Mouse (Mus musculus) embryo, embryonic 11 days (tissue): ENCODE measurements around the gene 1700001O22Rik.

Experiments
- DNase-seq: peaks from one replicate; pipeline ENCODE4 v3.0.0-alpha.2; 2015

1700001O22Rik gene

GRCm38 (mm10) chr2:30777266-30777665, 26.2 kb downstream of the 1700001O22Rik start:
- no peak for DNase-seq

GRCm38 (mm10) chr2:30775955-30776354, 27.5 kb downstream of the 1700001O22Rik start:
- no peak for DNase-seq

DNA sequence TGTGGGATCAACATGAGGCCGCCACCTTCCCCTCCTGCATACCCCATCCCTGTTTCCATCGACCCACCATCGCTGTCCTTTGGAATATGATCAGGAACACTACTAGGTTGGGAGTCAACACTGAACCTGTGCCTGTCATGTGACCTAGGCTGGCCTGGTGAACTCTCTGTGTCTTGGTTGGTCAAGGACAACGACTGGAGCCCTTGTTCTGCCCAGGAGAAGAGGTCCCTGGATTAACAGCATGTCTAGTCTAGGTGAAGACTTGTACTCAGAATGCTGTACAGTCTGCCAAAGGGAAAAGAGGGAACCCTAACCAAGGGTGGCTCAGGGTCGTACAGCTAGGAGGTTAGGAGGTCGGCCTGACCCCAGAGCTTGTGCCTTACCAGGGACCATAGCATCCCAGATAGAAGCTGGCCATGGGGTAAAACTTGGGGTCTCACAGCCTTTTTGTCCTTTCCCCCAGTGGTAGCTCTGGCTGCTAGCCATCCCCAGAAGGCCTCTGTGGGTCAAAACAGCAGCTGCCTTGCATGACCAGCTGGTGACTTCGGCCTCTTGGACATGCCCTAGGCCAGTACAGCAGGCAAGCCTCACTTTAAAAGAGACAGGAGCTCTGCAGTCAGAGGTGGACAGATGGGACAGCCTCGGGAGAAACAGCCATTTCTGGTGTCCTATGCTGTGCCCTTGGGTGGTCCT, 30.0 kb downstream of the 1700001O22Rik start:
- no peak for DNase-seq

GRCm38 (mm10) chr2:30772581-30773312, 30.7 kb downstream of the 1700001O22Rik start:
- DNase-seq = peak; percentile 54

DNA sequence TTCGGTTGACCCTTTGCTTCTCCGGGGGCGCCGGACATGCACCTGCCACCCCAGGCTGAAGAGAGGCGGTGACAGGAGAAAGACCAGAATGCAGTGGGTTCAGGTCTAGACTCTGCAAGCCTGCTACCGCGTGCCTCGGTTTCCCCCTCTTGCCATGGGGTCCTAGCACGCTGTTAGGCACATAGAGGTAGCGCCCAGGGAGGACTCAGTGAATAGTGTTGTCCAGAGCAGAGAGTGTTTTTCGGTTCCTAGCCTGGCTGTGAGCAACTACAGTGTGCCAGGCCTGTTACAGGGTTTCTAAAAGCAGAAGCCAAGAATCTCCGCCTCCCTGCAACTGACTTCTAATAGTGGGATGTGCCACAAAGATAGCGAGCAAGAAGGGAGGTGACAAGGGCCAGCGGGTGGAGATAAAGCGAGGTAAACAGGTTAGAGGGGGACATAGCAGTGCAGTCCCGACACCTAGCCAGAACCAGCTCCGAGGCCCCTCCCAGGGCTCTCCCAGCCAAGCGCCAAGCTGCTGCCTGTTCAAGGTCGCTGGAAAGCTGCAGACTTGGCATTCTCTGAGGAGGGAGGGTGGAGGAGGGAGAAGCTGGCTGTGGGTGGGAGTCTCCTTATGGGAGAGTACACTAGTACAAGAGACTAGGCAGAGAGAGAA, 31.5 kb downstream of the 1700001O22Rik start:
- peak; percentile 66 for DNase-seq

DNA sequence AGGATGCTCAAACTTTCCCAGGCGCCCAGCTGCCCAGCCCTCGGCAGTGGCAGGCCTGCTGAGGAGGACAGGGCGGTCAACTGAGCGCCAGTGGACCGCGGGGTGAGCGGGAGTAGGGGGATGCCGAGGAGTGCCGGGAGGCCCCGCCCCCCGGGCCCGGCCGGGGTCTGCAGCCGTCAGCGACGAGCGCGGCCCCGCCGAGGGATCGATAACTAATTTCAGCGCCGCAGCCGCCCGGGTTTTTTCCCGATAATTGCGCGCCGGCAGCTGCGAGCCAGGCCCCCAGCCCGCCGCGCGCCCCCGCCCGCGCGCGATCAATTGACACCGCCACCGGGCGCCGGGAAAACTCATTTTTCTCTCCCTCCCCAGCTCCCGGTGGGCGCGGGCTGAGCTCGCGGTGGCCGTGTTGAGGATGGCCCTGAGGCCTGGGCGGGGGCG, 32.1 kb downstream of the 1700001O22Rik start:
- DNase-seq = peak; percentile 77

DNA sequence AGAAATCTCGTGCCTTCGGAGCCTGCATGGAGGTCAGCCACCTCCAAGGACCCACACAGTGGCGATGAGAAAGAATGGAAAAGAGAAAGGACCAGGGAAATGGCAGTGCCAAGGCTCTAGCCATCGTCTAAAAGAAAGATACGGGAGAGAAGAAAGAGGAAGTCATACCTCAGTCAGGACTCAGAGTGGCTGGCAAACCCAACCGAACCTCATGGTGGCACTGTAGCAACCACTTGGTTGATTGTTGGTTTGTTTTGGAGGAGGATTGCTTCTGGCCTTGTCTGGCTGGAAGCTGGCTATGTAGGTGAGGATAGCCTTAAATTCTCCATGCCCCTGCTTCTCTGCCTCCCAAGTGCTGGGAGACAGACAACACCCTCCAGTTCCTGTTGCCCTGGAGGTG, 34.3 kb downstream of the 1700001O22Rik start:
- no peak for DNase-seq

- no peak for DNase-seq
These were observed 34.9 kb downstream of the 1700001O22Rik start for GRCm38 (mm10) chr2:30768529-30768928.

DNA sequence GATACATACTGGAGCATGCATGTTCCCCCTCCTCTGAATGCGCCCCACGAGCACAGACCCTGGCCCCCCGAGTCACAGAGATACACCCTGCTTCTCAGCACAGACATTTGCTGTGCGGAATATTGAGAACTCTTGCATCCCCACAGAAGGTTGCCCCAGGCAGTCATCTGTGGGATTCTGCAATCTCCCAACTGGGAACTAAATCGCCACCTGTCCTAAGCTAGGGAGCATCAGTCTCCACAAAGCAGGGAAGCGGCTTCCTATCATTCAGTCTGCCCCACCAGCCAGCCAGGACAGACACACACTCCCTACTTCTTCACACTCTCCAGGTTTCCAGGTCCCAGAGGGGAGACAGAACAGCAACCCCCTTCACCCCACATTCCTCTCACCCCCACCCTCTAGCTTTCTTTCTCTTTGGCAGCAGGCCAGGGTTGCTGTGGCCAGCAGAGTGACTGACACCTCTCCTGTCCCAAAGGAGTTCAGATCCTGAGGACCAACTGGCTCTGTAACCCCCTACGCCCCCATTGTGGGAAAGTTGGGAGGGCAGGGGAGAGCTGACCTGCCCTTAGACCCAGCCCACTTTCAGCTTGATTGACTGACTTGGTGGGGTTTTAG, 35.7 kb downstream of the 1700001O22Rik start:
- no peak for DNase-seq

DNA sequence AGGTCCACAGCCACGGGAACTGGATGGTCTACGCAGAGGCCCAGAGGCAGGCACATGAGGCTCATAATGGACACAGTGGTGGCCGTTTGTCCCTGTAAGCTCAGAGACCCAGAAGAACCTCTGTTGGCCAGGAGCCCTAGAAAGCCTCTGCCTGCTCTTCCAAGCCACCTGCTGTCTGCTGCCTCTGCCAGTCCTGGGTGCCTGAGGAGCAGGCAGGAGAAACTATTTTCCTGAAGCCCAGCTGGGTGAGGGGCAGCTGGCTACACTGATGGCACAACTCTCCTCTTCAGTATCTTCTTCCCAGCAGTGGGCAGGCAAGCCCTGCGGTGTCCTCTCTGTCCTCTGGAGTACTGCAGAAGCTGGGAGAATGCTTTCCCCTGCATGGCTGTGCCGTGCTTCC, 37.0 kb downstream of the 1700001O22Rik start:
- DNase-seq = no peak

- DNase-seq = peak; percentile 49
These were observed 42.8 kb downstream of the 1700001O22Rik start for GRCm38 (mm10) chr2:30760706-30761105.

- peak; percentile 72 for DNase-seq
These were observed 43.5 kb downstream of the 1700001O22Rik start for GRCm38 (mm10) chr2:30759858-30760547.

DNA sequence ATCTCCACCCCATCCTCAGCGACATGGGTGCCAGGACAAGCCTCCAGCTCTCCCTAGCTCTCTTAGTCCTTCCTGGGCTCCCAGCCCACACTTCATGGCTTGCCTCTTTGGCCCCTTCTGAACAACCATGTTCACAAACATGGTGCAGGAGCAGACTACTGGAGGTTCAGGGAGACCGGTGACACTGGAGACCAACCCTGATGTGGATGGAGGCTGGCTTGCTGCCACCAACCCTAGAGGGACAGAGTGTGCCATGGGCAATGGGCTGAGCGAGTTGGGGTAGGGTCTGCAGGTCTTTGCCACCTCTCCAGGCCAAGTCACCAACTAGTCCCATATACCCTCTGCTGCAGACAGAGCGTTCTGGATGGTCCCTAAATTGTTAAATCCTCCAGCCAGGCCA, 44.0 kb downstream of the 1700001O22Rik start:
- DNase-seq = no peak

DNA sequence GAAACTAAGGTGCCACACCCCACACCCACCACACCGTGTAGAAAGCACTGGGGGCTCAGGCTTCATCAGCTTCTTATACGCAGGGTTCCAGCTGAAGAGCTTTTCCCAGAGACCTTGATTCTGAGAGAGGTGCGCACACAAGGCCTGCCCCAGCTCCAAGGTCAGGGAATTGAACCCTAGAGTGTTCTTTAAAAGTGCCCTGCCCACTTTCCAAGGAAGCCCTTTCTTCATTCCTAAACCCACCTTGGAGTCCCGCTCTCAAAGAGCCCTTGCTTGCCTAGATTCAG, 44.4 kb downstream of the 1700001O22Rik start:
- no peak for DNase-seq

DNA sequence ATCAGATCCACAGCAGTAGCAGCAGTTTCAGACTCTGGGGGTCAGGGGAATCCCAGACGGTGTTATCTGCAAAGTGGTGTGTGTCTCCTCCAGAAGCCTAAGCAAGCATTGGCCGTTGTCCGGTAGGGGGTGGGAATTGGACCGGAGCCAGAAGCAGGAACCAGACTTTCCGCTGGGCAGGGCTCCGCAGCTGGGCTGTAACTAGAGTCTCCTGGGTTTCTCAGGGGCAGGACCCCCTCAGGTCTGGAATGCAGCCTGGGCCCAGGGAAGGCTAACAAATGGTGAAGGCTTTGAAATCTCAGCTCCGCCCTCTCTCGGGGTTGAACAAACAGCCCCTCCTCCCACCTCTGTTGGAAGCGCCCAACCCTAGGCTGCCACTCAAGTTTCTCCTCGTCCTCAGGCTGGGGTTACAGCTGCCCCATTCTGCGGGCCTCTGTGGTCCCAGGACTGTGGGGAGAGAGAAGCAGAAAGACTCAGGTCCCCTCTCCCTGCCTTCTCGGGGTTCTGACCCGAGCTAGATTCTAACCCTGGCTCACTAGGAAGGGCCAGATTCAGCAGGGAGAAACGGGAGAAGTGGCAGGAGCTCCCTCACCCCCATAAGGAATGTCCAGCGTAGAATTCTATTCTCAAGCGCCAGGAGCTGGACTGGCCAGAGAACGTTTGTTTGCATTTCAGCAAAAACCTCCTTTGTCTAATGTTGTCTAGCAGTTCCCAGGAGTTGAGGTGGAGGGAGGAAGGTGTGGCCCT, 44.9 kb downstream of the 1700001O22Rik start:
- peak; percentile 96 for DNase-seq

GRCm38 (mm10) chr2:30756962-30757715, 46.3 kb downstream of the 1700001O22Rik start:
- DNase-seq = no peak

GRCm38 (mm10) chr2:30755985-30756765, 47.3 kb downstream of the 1700001O22Rik start:
- DNase-seq = no peak

DNA sequence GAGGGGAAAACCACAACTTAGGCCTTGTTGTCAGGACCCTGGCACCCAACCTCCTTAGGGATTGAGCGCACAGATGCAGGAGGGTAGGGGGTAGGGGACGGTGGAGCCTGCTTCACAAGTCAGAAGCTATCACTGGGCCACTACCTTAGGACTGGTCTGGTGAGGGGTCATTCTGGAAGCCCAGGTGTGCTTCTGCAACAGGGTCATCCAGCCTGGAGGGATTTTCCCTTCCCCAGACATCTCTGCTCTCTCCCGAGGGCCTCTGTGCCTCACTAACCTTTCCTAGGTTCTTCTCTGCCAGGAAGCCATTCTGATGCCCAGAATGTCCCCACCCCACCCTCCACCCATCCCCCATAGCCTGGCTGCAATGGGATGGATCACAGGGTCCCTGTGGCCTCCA, 48.6 kb downstream of the 1700001O22Rik start:
- no peak for DNase-seq

GRCm38 (mm10) chr2:30753219-30753618, 50.2 kb downstream of the 1700001O22Rik start:
- peak; percentile 49 for DNase-seq

- DNase-seq = no peak
These were observed 51.0 kb downstream of the 1700001O22Rik start for GRCm38 (mm10) chr2:30752471-30752870.

- DNase-seq = no peak
These were observed 53.4 kb downstream of the 1700001O22Rik start for GRCm38 (mm10) chr2:30750025-30750424.
